Mouse (Mus musculus) liver, embryonic 13.5 days (tissue): ENCODE data around the gene Foxa2. TPM values are rescaled to one million over a fixed set of nuclear protein-coding genes. Genes with fewer than 3 reads are reported as not detected.

Source experiments
- ATAC-seq: fragments of 200-750 bp; cut with Nextera tagmentation; 2 replicates; pipeline ENCODE4 v1.8.0; 2017; ENCODE audit warnings: low read depth, mild to moderate bottlenecking, moderate number of reproducible peaks, moderate library complexity
- DNase-seq: peaks from one replicate; pipeline ENCODE4 v3.0.0; 2022
- H3K27ac ChIP-seq: fragments of 300-500 bp; sonication (generic); 2 replicates; pipeline ENCODE4 v1.5.1; 2015; ENCODE audit warnings: moderate library complexity, mild to moderate bottlenecking, inconsistent platforms
- H3K27me3 ChIP-seq: fragments of 300-500 bp; sonication (generic); 2 replicates; pipeline ENCODE4 v1.6.1; 2015; ENCODE audit warnings: mild to moderate bottlenecking, inconsistent platforms
- H3K36me3 ChIP-seq: fragments of 300-500 bp; sonication (generic); 2 replicates; pipeline ENCODE4 v1.6.1; 2015; ENCODE audit warnings: mild to moderate bottlenecking, inconsistent platforms
- H3K4me1 ChIP-seq: fragments of 300-500 bp; sonication (generic); replicated peaks from 2 replicates; pipeline ENCODE4 v1.6.1; 2015; ENCODE audit warnings: inconsistent platforms
- H3K4me2 ChIP-seq: fragments of 300-500 bp; sonication (generic); 2 replicates; pipeline ENCODE4 v1.6.1; 2015; ENCODE audit warnings: inconsistent platforms, mild to moderate bottlenecking, moderate library complexity
- H3K4me3 ChIP-seq: fragments of 300-500 bp; sonication (generic); replicated peaks from 2 replicates; pipeline ENCODE4 v1.5.1; 2015; ENCODE audit warnings: mild to moderate bottlenecking, inconsistent platforms
- H3K9ac ChIP-seq: fragments of 300-500 bp; sonication (generic); 2 replicates; pipeline ENCODE4 v1.6.1; 2015; ENCODE audit warnings: mild to moderate bottlenecking, inconsistent platforms
- H3K9me3 ChIP-seq: fragments of 300-500 bp; sonication (generic); replicated peaks from 2 replicates; pipeline ENCODE4 v1.6.1; 2016; ENCODE audit warnings: inconsistent platforms
- WGBS: fragments of 180-500 bp; shearing (Covaris S2); methylation state at CpG from one replicate; pipeline ENCODE4 v1.1.7; 2015; ENCODE audit not compliant: insufficient replicate concordance; 5-methylcytosine and 5-hydroxymethylcytosine counted together
- polyA plus RNA-seq: library from polyadenylated mRNA; unstranded; fragments of >200 nt; fragmentation: Nextera tagmentation; extraction: Ambion mirVana; gene quantifications from 2 replicates; pipeline ENCODE4 v1.2.1, GENCODE M21; 2015

Foxa2 gene
- polyA plus RNA-seq, 1 experiment from 2014 or later, result 3.6 TPM

GRCm38 (mm10) chr2:148045937-148046798, 601 bp downstream of the Foxa2 start:
- no peaks in the 10 kb centered on the region; the same call in 1 of the 2 replicates for H3K4me1 ChIP-seq
- DNase-seq, result no peak

GRCm38 (mm10) chr2:148045543-148045936, 1.2 kb downstream of the Foxa2 start:
- no peak overlapping the region for H3K9ac ChIP-seq
- H3K27ac ChIP-seq, result peak overlapping the region; percentile 34
- no peak for DNase-seq

More at GRCm38 (mm10) chr2:148045937-148046798, 601 bp downstream of the Foxa2 start:
- peak; percentile 54 for ATAC-seq
- Histone ChIP-seq H3K4me3 (peak overlapping the region; percentile 51), H3K9me3 (no peaks in the 10 kb centered on the region), H3K9ac (peak overlapping the region; percentile 57; the same call in 1 of the 2 replicates), H3K36me3 (no peaks in the 10 kb centered on the region), H3K4me2 (peak overlapping the region; percentile 57), H3K27me3 (peaks cover 91% of the 10 kb centered on the region), H3K27ac (peak overlapping the region; percentile 73)
- 1% methylated on average over 50 of the region's 65 CpGs for WGBS

GRCm38 (mm10) chr2:148044877-148045539, 1.8 kb downstream of the Foxa2 start:
- DNase-seq (no peak), ATAC-seq (no peak; the same call in 1 of the 2 replicates)
- peak overlapping the region; percentile 50; the same call in 1 of the 2 replicates for H3K9ac ChIP-seq
- H3K27ac ChIP-seq, result peak overlapping the region; percentile 34
- H3K27me3 ChIP-seq, result peaks cover 97% of the 10 kb centered on the region
- no peaks in the 10 kb centered on the region for H3K9me3 ChIP-seq
- no peaks in the 10 kb centered on the region for H3K36me3 ChIP-seq
- 2% methylated on average over 26 of the region's 26 CpGs for WGBS
- H3K4me3 ChIP-seq, result peak overlapping the region; percentile 51
- no peaks in the 10 kb centered on the region; the same call in 1 of the 2 replicates for H3K4me1 ChIP-seq
- peak overlapping the region; percentile 57 for H3K4me2 ChIP-seq

More at GRCm38 (mm10) chr2:148045543-148045936, 1.2 kb downstream of the Foxa2 start:
- Histone ChIP-seq H3K4me1 (no peaks in the 10 kb centered on the region; the same call in 1 of the 2 replicates), H3K4me2 (peak overlapping the region; percentile 57), H3K27me3 (peaks cover 92% of the 10 kb centered on the region), H3K36me3 (no peaks in the 10 kb centered on the region), H3K4me3 (peak overlapping the region; percentile 51), H3K9me3 (no peaks in the 10 kb centered on the region)
- ATAC-seq, result peak; percentile 38
- WGBS, result 2% methylated on average over 25 of the region's 25 CpGs

GRCm38 (mm10) chr2:148043976-148044876, 2.5 kb downstream of the Foxa2 start:
- 2% methylated on average over 71 of the region's 71 CpGs for WGBS
- Histone ChIP-seq H3K9me3 (no peaks in the 10 kb centered on the region), H3K4me2 (peak overlapping the region; percentile 57), H3K4me1 (no peaks in the 10 kb centered on the region; the same call in 1 of the 2 replicates), H3K27me3 (peaks cover 100% of the 10 kb centered on the region), H3K4me3 (peak overlapping the region; percentile 51), H3K9ac (peak overlapping the region; percentile 50; the same call in 1 of the 2 replicates), H3K36me3 (no peaks in the 10 kb centered on the region), H3K27ac (0 out of 2 replicates have a peak overlapping the region, but pooled peaks have one; percentile 34)
- ATAC-seq (no peak), DNase-seq (no peak)

- Histone ChIP-seq H3K27ac (no peak overlapping the region), H3K36me3 (no peaks in the 10 kb centered on the region), H3K4me2 (peak overlapping the region; percentile 57), H3K4me3 (peak overlapping the region; percentile 51), H3K9ac (peak overlapping the region; percentile 50; the same call in 1 of the 2 replicates), H3K9me3 (no peaks in the 10 kb centered on the region), H3K4me1 (no peaks in the 10 kb centered on the region; the same call in 1 of the 2 replicates), H3K27me3 (peaks cover 100% of the 10 kb centered on the region)
- ATAC-seq, result no peak
- no peak for DNase-seq
- WGBS, result 13% methylated on average over 17 of the region's 17 CpGs
Measured at GRCm38 (mm10) chr2:148043271-148043975, 3.3 kb downstream of the Foxa2 start.

GRCm38 (mm10) chr2:148042126-148042640, 4.6 kb downstream of the Foxa2 start:
- DNase-seq (no peak), ATAC-seq (no peak)
- no peak overlapping the region for H3K9ac ChIP-seq
- peaks cover 100% of the 10 kb centered on the region for H3K27me3 ChIP-seq
- no peaks in the 10 kb centered on the region for H3K9me3 ChIP-seq
- H3K27ac ChIP-seq, result no peak overlapping the region
- H3K4me3 ChIP-seq, result no peak overlapping the region
- H3K36me3 ChIP-seq, result no peaks in the 10 kb centered on the region
- 14% methylated on average over 3 of the region's 3 CpGs for WGBS
- H3K4me1 ChIP-seq, result no peaks in the 10 kb centered on the region
- H3K4me2 ChIP-seq, result no peak overlapping the region

GRCm38 (mm10) chr2:148041381-148041780, 5.4 kb downstream of the Foxa2 start:
- no peaks in the 10 kb centered on the region for H3K36me3 ChIP-seq
- no peak overlapping the region for H3K9ac ChIP-seq
- no peak overlapping the region for H3K27ac ChIP-seq
- no peaks in the 10 kb centered on the region for H3K9me3 ChIP-seq
- H3K4me1 ChIP-seq, result no peaks in the 10 kb centered on the region
- no peak overlapping the region for H3K4me2 ChIP-seq
- no peak overlapping the region for H3K4me3 ChIP-seq
- no peak for DNase-seq
- peaks cover 100% of the 10 kb centered on the region for H3K27me3 ChIP-seq
- 5% methylated on average over 5 of the region's 5 CpGs for WGBS
- no peak for ATAC-seq

- Histone ChIP-seq H3K4me1 (no peaks in the 10 kb centered on the region), H3K36me3 (no peaks in the 10 kb centered on the region), H3K9ac (no peak overlapping the region), H3K27ac (no peak overlapping the region), H3K4me2 (peak overlapping the region; percentile 46), H3K4me3 (peak overlapping the region; percentile 48; the same call in 1 of the 2 replicates), H3K27me3 (peaks cover 96% of the 10 kb centered on the region), H3K9me3 (no peaks in the 10 kb centered on the region)
- WGBS, result 3% methylated on average over 37 of the region's 37 CpGs
- no peak for ATAC-seq
- no peak for DNase-seq
Measured at GRCm38 (mm10) chr2:148040236-148041121, 6.3 kb downstream of the Foxa2 start.

- peak overlapping the region; percentile 51 for H3K9ac ChIP-seq
- WGBS, result 3% methylated on average over 53 of the region's 53 CpGs
- no peak overlapping the region; the same call in 1 of the 2 replicates for H3K27ac ChIP-seq
- H3K36me3 ChIP-seq, result no peaks in the 10 kb centered on the region
- DNase-seq (no peak), ATAC-seq (no peak)
- H3K27me3 ChIP-seq, result peaks cover 96% of the 10 kb centered on the region
- H3K4me1 ChIP-seq, result no peaks in the 10 kb centered on the region
- H3K4me3 ChIP-seq, result peak overlapping the region; percentile 48
- peak overlapping the region; percentile 46 for H3K4me2 ChIP-seq
- H3K9me3 ChIP-seq, result no peaks in the 10 kb centered on the region
Measured at GRCm38 (mm10) chr2:148039351-148040235, 7.2 kb downstream of the Foxa2 start.
